Mouse (Mus musculus) heart, postnatal 4 days (tissue): ENCODE measurements at regions not wholly inside any gene's neighbourhood (a gene's known extent, or its start where the extent isn't known, plus 50 kb on each side); places are given as distances from the start of the nearest gene placed in this dataset.

ENCODE experiments used
- DNase-seq: peaks from one replicate; pipeline ENCODE4 v3.0.0; 2021

GRCm38 (mm10) chr3:35688111-35688510 is 65.8 kb upstream of the Atp11b start:
- no peak for DNase-seq

DNA sequence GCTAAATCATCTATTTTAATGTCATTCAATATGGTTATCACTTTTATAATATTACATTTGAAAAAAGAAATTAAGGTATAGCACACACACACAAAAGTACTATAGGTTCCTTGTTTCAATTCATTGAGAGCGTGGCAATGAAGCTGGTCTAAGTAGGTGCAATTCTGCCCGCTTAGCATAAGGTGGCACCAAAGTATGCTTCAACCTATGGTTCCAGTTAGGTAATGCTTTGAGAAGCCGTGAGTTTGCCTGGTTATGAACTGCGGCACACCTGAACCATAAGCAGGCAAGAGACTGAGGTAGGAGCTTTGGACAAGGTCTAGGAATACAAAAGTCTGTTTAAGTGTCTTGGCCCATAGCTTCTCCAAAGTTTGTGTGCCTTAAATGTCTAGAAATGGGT is 65.1 kb upstream of the Atp11b start:
- DNase-seq: peak; percentile 17

GRCm38 (mm10) chr3:35693039-35693438 is 60.9 kb upstream of the Atp11b start:
- DNase-seq: peak; percentile 74

DNA sequence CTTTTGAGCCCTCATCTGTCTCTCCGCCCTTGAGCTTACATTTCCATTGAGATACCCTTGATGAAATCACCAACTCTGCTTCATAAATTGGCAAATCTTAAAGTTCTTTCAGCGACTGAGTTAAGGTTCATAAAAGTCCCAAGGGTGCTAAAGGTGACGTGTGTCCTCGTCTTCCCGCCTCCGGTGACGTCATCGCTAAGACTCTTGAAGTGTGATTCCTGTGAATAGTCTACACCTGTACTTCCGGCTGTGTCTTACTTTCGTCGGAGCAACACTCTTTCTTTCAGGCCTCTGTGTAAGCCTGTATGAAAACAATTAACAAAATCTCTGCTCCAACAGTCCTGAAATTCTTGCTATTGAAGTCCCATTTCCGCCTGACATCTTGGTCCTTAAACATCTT is 60.4 kb upstream of the Atp11b start:
- no peak for DNase-seq

DNA sequence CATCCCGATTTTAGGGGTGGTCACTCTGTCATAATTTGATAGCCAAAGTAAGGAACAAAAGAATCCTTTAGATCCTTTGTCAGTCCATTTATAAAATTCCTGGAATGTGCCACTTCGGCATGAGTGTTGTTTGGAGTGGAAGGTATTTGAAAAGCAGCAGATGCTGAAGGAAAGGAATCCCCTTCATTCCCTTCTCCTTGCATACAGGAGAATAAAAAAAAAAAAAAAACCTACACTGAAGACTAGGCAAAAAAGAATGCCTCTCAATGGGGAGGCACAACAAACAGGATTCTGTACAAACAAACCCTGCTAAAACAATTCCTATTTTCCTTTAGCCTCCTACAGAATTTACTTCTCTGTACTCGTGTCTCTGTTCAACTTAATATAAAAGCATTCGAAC is 59.7 kb upstream of the Atp11b start:
- DNase-seq: no peak

GRCm38 (mm10) chr3:35695859-35696258 is 58.0 kb upstream of the Atp11b start:
- no peak for DNase-seq

GRCm38 (mm10) chr3:35699266-35699665 is 54.6 kb upstream of the Atp11b start:
- no peak for DNase-seq

DNA sequence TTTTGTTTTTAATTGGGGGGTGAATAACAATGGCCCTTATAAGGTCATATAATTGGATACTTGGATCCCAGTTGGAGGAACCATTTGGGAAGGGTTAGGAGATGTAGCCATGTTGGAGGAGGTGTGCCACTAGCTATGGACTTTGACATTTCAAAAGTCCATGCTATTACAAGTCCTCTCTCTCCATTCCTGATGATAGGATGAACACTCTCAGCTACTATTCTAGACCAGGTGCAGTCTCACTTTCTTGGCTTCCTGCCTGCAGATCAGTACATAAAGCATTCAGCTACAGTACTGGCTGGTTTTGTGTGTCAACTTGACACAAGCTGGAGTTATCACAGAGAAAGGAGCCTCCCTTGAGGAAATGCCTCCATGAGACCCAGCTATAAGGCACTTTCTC is 53.9 kb upstream of the Atp11b start:
- no peak for DNase-seq

GRCm38 (mm10) chr3:35703528-35704327 is 50.2 kb upstream of the Atp11b start:
- DNase-seq: no peak
